Mouse (Mus musculus): ENCODE data around the gene Kcnip4. TPM values are rescaled to one million over a fixed set of nuclear protein-coding genes. Genes with fewer than 3 reads are reported as not detected.

Gene Kcnip4
- 5.2 and 5.9 TPM in 2 replicates for polyA plus RNA-seq (2015; fragmentation: Nextera tagmentation; extraction: Ambion mirVana)

DNA sequence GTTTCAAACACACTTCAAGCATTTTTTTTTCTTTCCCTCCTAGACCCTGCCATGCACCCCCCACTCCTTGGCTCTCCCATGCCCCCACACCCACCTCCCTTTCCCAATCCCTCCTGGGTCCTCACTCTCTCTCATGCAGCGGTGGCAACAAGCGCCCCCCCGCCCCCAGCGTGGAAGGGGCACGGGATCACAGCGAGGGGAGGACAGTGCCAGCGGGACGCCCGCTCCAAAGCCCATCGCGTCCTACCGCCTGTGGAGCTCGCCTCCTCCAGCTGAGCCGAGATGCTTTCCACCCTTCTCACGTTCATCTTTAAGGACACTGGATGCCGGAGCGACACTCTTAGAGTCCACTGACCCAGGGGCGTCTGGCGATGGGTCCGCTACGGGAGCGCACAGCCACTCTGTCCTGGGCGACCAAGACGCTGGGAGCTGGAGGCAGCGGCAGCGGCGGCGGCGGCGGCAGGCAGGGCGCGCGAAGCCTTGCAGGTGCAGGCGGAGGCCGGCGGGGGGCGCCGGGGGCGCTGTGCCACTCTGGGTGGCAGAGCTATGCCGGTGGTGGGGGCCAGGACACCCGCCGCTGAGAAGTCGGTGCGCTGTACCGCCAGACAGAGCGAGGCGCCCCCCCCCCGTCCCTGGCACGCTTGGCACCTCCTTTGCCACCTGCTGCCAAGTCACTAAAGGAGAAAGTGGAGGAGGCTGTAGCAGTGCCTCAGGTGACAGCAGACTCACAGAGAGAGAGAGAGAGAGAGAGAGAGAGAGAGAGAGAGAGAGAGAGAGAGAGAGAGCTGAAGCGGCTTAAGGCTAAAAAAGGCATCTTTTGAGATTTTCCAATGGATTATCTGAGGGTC, at the start of gene Kcnip4:
Gene Kcnip4, minus strand, starts transcription at position 514 of the 848 bp plus-strand sequence.
- no peaks in the 10 kb centered on the region; the same call in 1 of the 2 replicates for H3K27me3 ChIP-seq
- under 1% methylated on average over 47 of the region's 50 CpGs for WGBS
- peak; percentile 90 for ATAC-seq (replicated peaks)

DNA sequence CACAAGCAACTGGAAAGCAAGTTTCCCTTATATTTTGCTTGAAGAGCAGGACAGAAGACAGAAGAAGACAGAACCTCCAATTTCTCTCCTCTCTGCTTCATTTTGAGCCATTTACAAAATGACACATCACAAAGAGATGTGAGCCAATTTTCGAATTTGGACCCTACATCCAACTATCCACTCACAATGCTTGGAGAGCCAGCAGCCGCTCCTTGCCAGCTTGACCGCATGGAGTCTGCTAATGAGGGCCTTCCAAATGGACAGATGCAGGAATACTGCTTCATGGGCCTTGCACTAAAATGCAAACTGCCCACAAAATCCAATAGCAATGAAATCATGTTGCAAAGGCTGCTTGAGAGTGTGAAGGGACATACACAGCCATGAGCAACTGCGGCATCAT, 47.2 kb upstream of the Kcnip4 start:
- Histone ChIP-seq H3K27me3 (no peaks in the 10 kb centered on the region), H3K4me3 (no peak overlapping the region), H3K4me1 (no peaks in the 10 kb centered on the region), H3K9me3 (no peaks in the 10 kb centered on the region), H3K9ac (replicated peaks) (no peak overlapping the region), H3K27ac (replicated peaks) (no peak overlapping the region), H3K4me2 (replicated peaks) (no peak overlapping the region), H3K36me3 (no peaks in the 10 kb centered on the region)
- ATAC-seq (replicated peaks), result no peak
- 84% methylated on average over 4 of the region's 4 CpGs for WGBS

More for the DNA sequence above, at the start of gene Kcnip4:
- H3K9ac ChIP-seq (replicated peaks), result peak within 1 kb of the TSS; percentile 54
- H3K4me2 ChIP-seq (replicated peaks), result peak within 1 kb of the TSS; percentile 93
- H3K9me3 ChIP-seq, result no peaks in the 10 kb centered on the region
- no peak within 1 kb of the TSS for H3K27ac ChIP-seq (replicated peaks)
- H3K4me3 ChIP-seq, result peak within 1 kb of the TSS; percentile 56
- no peaks in the 10 kb centered on the region for H3K36me3 ChIP-seq
- H3K4me1 ChIP-seq, result peaks cover 6% of the 10 kb centered on the region; the same call in 1 of the 2 replicates

DNA sequence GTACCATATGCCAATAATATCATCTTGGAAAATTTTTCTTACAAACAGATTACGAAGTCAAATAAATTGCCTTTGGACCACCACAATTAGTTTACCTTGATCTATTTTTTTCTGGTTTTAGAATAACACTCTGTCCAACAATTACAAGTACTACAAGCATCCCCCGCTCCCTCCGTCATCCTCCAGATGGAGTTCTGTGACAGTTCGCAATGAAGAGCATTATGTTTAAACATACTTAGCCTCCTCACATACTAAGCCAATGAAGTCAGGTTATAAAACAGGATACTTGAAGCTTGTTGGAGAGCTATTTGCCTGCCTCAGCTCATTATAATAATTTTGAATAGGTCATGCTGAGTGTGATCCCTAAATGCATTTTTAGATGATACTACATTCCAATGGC, 39.0 kb upstream of the Kcnip4 start:
- Histone ChIP-seq H3K9ac (replicated peaks) (no peak overlapping the region), H3K4me2 (replicated peaks) (no peak overlapping the region), H3K27me3 (no peaks in the 10 kb centered on the region), H3K36me3 (no peaks in the 10 kb centered on the region), H3K4me3 (no peak overlapping the region), H3K9me3 (no peaks in the 10 kb centered on the region), H3K4me1 (no peaks in the 10 kb centered on the region), H3K27ac (replicated peaks) (no peak overlapping the region)
- 88% methylated on average over 4 of the region's 4 CpGs for WGBS
- no peak for ATAC-seq (replicated peaks)

GRCm38 (mm10) chr5:49557436-49557835, 32.7 kb upstream of the Kcnip4 start:
- Histone ChIP-seq H3K4me1 (no peaks in the 10 kb centered on the region), H3K4me2 (replicated peaks) (no peak overlapping the region), H3K9me3 (no peaks in the 10 kb centered on the region), H3K27ac (replicated peaks) (no peak overlapping the region), H3K4me3 (no peak overlapping the region), H3K27me3 (no peaks in the 10 kb centered on the region), H3K9ac (replicated peaks) (no peak overlapping the region), H3K36me3 (no peaks in the 10 kb centered on the region)
- no peak for ATAC-seq (replicated peaks)
- WGBS, result 86% methylated on average over 3 of the region's 3 CpGs

- Histone ChIP-seq H3K4me1 (no peaks in the 10 kb centered on the region), H3K4me3 (no peak overlapping the region), H3K9me3 (no peaks in the 10 kb centered on the region), H3K27me3 (no peaks in the 10 kb centered on the region), H3K27ac (replicated peaks) (no peak overlapping the region), H3K36me3 (no peaks in the 10 kb centered on the region), H3K4me2 (replicated peaks) (no peak overlapping the region), H3K9ac (replicated peaks) (no peak overlapping the region)
- no peak for ATAC-seq (replicated peaks)
- WGBS, result 93% methylated on average over 3 of the region's 3 CpGs
Observed at GRCm38 (mm10) chr5:49547884-49548283, 23.2 kb upstream of the Kcnip4 start.

GRCm38 (mm10) chr5:49529362-49529761, 4.7 kb upstream of the Kcnip4 start:
- Histone ChIP-seq H3K4me3 (no peak overlapping the region), H3K36me3 (no peaks in the 10 kb centered on the region), H3K27me3 (no peaks in the 10 kb centered on the region), H3K4me1 (0 out of 2 replicates have a peak, but pooled peaks cover under 1% of the 10 kb centered on the region), H3K9me3 (no peaks in the 10 kb centered on the region), H3K4me2 (replicated peaks) (no peak overlapping the region), H3K27ac (replicated peaks) (no peak overlapping the region), H3K9ac (replicated peaks) (no peak overlapping the region)
- ATAC-seq (replicated peaks), result no peak
- WGBS, result 35% methylated on average over 8 of the region's 8 CpGs

DNA sequence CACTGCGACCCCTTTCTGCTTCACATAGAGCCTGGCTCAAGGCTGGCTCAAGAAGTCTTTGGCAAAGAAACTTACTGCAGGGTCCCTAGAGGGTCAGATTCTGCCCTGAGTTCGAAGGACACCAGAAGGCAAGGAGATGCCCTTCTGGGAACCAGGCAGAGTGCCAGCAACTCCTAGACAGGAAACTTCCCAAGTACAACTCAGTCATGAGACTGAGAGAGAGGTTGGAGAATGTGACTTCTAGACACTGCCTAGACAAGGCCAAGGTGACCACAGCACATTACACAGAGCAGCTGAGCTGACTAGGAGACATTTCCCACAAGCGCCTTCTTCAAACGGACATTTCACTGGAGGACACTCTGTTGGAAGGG, 520 bp upstream of the Kcnip4 start:
- ATAC-seq (replicated peaks), result peak; percentile 35
- no peak overlapping the region for H3K4me3 ChIP-seq
- no peaks in the 10 kb centered on the region for H3K9me3 ChIP-seq
- no peaks in the 10 kb centered on the region; the same call in 1 of the 2 replicates for H3K27me3 ChIP-seq
- no peak overlapping the region for H3K27ac ChIP-seq (replicated peaks)
- H3K4me1 ChIP-seq, result peaks cover 6% of the 10 kb centered on the region; the same call in 1 of the 2 replicates
- 61% methylated on average over 4 of the region's 4 CpGs for WGBS
- no peak overlapping the region for H3K9ac ChIP-seq (replicated peaks)
- H3K36me3 ChIP-seq, result no peaks in the 10 kb centered on the region
- H3K4me2 ChIP-seq (replicated peaks), result peak overlapping the region; percentile 93; the same call in 1 of the 2 replicates

GRCm38 (mm10) chr5:49523997-49524393, 712 bp downstream of the Kcnip4 start:
- Histone ChIP-seq H3K27me3 (no peaks in the 10 kb centered on the region; the same call in 1 of the 2 replicates), H3K9ac (replicated peaks) (peak overlapping the region; percentile 54), H3K4me1 (peaks cover 6% of the 10 kb centered on the region; the same call in 1 of the 2 replicates), H3K27ac (replicated peaks) (no peak overlapping the region), H3K9me3 (no peaks in the 10 kb centered on the region), H3K36me3 (no peaks in the 10 kb centered on the region), H3K4me2 (replicated peaks) (peak overlapping the region; percentile 93), H3K4me3 (peak overlapping the region; percentile 56)
- 4% methylated on average over 11 of the region's 11 CpGs for WGBS
- ATAC-seq (replicated peaks), result no peak

GRCm38 (mm10) chr5:49522986-49523385, 1.7 kb downstream of the Kcnip4 start:
- no peak for ATAC-seq (replicated peaks)
- Histone ChIP-seq H3K4me1 (peaks cover 6% of the 10 kb centered on the region; the same call in 1 of the 2 replicates), H3K27ac (replicated peaks) (no peak overlapping the region), H3K9ac (replicated peaks) (no peak overlapping the region), H3K4me3 (no peak overlapping the region), H3K36me3 (no peaks in the 10 kb centered on the region), H3K27me3 (no peaks in the 10 kb centered on the region; the same call in 1 of the 2 replicates), H3K9me3 (no peaks in the 10 kb centered on the region), H3K4me2 (replicated peaks) (no peak overlapping the region)
- 81% methylated on average over 4 of the region's 4 CpGs for WGBS

DNA sequence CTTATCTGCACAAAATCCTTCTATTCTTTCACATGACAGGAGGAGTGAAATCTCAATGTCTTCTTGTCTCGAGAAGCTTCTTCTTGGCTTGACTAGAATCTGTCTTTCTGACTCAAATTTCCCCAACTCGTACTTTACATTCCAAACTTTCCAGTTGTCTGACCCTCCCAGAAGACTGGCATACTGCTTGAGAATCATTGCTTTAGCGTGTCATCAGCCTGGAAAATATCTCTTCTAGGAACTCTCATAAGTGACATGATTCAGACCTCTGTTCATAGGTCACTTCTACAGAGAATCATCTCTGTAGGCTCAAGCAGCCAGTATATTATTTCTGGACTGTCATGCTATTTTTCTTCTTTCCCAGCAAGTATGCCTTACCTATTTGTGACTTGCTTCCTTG, 26.0 kb downstream of the Kcnip4 start:
- 89% methylated on average over 3 of the region's 3 CpGs for WGBS
- no peaks in the 10 kb centered on the region for H3K9me3 ChIP-seq
- no peaks in the 10 kb centered on the region for H3K36me3 ChIP-seq
- no peak overlapping the region for H3K4me2 ChIP-seq (replicated peaks)
- H3K27me3 ChIP-seq, result no peaks in the 10 kb centered on the region
- ATAC-seq (replicated peaks), result no peak
- no peak overlapping the region for H3K4me3 ChIP-seq
- H3K27ac ChIP-seq (replicated peaks), result no peak overlapping the region
- no peak overlapping the region for H3K9ac ChIP-seq (replicated peaks)
- H3K4me1 ChIP-seq, result no peaks in the 10 kb centered on the region

- H3K27me3 ChIP-seq, result no peaks in the 10 kb centered on the region
- H3K4me3 ChIP-seq, result no peak overlapping the region
- WGBS, result 78% methylated on average over 2 of the region's 2 CpGs
- ATAC-seq (replicated peaks), result no peak
- H3K9ac ChIP-seq (replicated peaks), result no peak overlapping the region
- no peak overlapping the region for H3K4me2 ChIP-seq (replicated peaks)
- no peaks in the 10 kb centered on the region for H3K36me3 ChIP-seq
- H3K27ac ChIP-seq (replicated peaks), result no peak overlapping the region
- no peaks in the 10 kb centered on the region for H3K9me3 ChIP-seq
- H3K4me1 ChIP-seq, result no peaks in the 10 kb centered on the region
Observed at GRCm38 (mm10) chr5:49487270-49487669, 37.4 kb downstream of the Kcnip4 start.

DNA sequence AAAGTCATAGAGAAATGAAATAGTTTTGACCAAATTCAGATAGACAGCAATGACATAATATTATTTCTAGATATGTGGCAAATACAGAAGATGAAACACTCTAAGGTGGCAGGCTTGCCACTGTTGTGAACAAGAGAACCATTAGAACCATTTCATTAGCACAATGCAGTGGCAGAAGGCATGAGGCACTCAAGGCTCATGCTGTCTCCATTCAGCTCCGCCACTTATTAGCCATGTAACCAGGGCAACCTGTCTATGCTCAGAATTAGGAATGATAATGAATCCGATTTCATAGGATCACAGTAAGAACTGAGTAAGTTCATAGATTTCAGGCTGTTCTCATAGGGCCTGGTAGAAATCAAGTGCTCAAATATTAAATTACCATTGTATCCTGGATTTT, 54.0 kb downstream of the Kcnip4 start:
- H3K9ac ChIP-seq (replicated peaks), result no peak overlapping the region
- no peaks in the 10 kb centered on the region for H3K4me1 ChIP-seq
- no peaks in the 10 kb centered on the region for H3K9me3 ChIP-seq
- 28% methylated on average over 2 of the region's 2 CpGs for WGBS
- no peak overlapping the region for H3K27ac ChIP-seq (replicated peaks)
- no peaks in the 10 kb centered on the region for H3K27me3 ChIP-seq
- peak; percentile 61 for ATAC-seq (replicated peaks)
- H3K36me3 ChIP-seq, result no peaks in the 10 kb centered on the region
- no peak overlapping the region for H3K4me2 ChIP-seq (replicated peaks)
- H3K4me3 ChIP-seq, result no peak overlapping the region
